Mouse (Mus musculus) myocyte (in vitro differentiated cells): ENCODE measurements at regions not wholly inside any gene's neighbourhood (a gene's known extent, or its start where the extent isn't known, plus 50 kb on each side); places are given as distances from the start of the nearest gene placed in this dataset.

ENCODE experiments used
- CEBPB ChIP-seq: IDR thresholded peaks from 2 replicates; pipeline ENCODE4 v1.6.1; 2011; ENCODE audit warnings: mild to moderate bottlenecking, moderate library complexity; ENCODE audit not compliant: poor library complexity, insufficient read depth, severe bottlenecking
- E2F4 ChIP-seq: IDR thresholded peaks from one replicate; pipeline ENCODE4 v1.6.1; 2011; ENCODE audit warnings: mild to moderate bottlenecking, control low read depth, moderate library complexity; ENCODE audit not compliant: insufficient read depth
- MAX ChIP-seq: IDR thresholded peaks from one replicate; pipeline ENCODE4 v1.6.1; 2011; ENCODE audit warnings: low read depth, mild to moderate bottlenecking, control low read depth
- MYOD1 ChIP-seq, 3 experiments: IDR thresholded peaks; one replicate each; pipeline ENCODE4 v1.6.1; 2011; ENCODE audit warnings: control low read depth in 2 of 3, low read depth in 2 of 3, mild to moderate bottlenecking in 2 of 3, moderate library complexity in 1 of 3; ENCODE audit not compliant: insufficient read length in 2 of 3, control insufficient read depth in 1 of 3
- MYOG ChIP-seq, 3 experiments: IDR thresholded peaks; one replicate each; pipeline ENCODE4 v1.6.1; 2011; ENCODE audit warnings: control low read depth in 2 of 3, low read depth in 2 of 3, mild to moderate bottlenecking in 2 of 3; ENCODE audit not compliant: insufficient read length in 2 of 3, control insufficient read depth in 1 of 3, insufficient read depth in 1 of 3
- POLR2A ChIP-seq: IDR thresholded peaks from one replicate; pipeline ENCODE4 v1.6.1; 2011; ENCODE audit warnings: low read depth, mild to moderate bottlenecking, control low read depth, moderate library complexity; ENCODE audit not compliant: insufficient read length
- POLR2AphosphoS2 ChIP-seq: IDR thresholded peaks from one replicate; pipeline ENCODE4 v1.6.1; 2011; ENCODE audit warnings: low read depth, control low read depth; ENCODE audit not compliant: insufficient read length
- REST ChIP-seq: IDR thresholded peaks from one replicate; pipeline ENCODE4 v1.6.1; 2011; ENCODE audit warnings: mild to moderate bottlenecking, control low read depth, moderate library complexity; ENCODE audit not compliant: insufficient read depth, insufficient read length
- SRF ChIP-seq: IDR thresholded peaks from one replicate; pipeline ENCODE4 v1.6.1; 2011; ENCODE audit warnings: low read depth; ENCODE audit not compliant: control insufficient read depth, insufficient read length
- TCF12 ChIP-seq: IDR thresholded peaks from one replicate; pipeline ENCODE4 v1.6.1; 2011; ENCODE audit warnings: mild to moderate bottlenecking, control low read depth; ENCODE audit not compliant: poor library complexity, insufficient read depth, severe bottlenecking
- TCF3 ChIP-seq: IDR thresholded peaks from one replicate; pipeline ENCODE4 v1.6.1; 2011; ENCODE audit warnings: low read depth, control low read depth; ENCODE audit not compliant: insufficient read length
- USF1 ChIP-seq: IDR thresholded peaks from one replicate; pipeline ENCODE4 v1.6.1; 2011; ENCODE audit warnings: low read depth, mild to moderate bottlenecking, control low read depth, moderate library complexity

DNA sequence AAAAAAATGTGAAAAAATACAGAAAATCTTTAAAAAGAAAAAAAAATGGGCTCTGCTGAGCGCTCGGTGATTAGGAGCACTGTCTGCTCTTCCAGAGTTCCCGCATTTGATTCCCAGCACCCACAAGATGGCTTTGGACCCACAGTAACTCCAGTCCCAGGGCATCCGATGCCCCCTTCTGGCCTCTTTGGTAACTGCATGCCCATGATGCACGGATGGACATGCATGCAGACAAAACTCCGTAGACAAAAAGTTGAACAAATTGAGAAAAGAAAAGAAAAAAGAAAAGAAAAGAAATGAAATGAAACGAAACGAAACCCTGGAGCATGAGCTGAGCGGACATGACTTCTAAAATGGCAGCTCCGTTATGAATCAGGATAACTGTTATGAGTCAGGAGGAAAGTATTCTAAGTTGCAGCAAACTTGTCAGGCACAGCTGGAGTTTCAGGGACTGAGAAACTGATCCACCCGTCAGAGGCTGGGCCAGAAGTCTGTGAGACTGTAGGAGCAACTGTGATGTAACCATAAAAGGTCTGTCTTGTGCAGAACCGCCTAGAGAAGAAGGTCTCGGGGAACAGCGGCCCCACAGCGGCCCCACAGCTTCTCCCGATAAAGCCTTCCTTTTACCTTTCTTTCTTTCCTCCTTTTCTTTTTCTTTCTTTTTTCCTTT, 102.3 kb upstream of the Ubr2 start:
- TF ChIP-seq E2F4, result no peak
- no peak for TF ChIP-seq POLR2A
- no peak for TF ChIP-seq REST
- no peak for TF ChIP-seq POLR2AphosphoS2
- no peak for TF ChIP-seq TCF12
- TF ChIP-seq MYOG (IDR thresholded peaks at IDR 0.05; ENCODE audit: control insufficient read depth in 1 of 3, insufficient read depth in 1 of 3, insufficient read length in 2 of 3, low read depth in 2 of 3), result no peak
- TF ChIP-seq MYOD1 (IDR thresholded peaks at IDR 0.05; ENCODE audit: control insufficient read depth in 1 of 3, insufficient read length in 2 of 3, low read depth in 2 of 3), result no peak
- TF ChIP-seq USF1, result no peak
- no peak for TF ChIP-seq CEBPB
- no peak for TF ChIP-seq TCF3
- TF ChIP-seq MAX, result no peak
- TF ChIP-seq SRF, result no peak
